Mouse (Mus musculus) Patski (cell line): ENCODE measurements at regions not wholly inside any gene's neighbourhood (a gene's known extent, or its start where the extent isn't known, plus 50 kb on each side); places are given as distances from the start of the nearest gene placed in this dataset.

Source experiments
- ATAC-seq: fragments of 100-300 bp; one replicate; pipeline ENCODE4 v1.8.0; 2021
- CTCF ChIA-PET: fragments of 350-600 bp; sonication (Branson Sonifier 250); formaldehyde crosslinking; loops from one replicate; lab custom pipeline; 2022; ENCODE audit warnings: inconsistent platforms; lab: Charles Lee
- POLR2A ChIA-PET: fragments of 350-600 bp; sonication (Branson Sonifier 250); formaldehyde crosslinking; loops from one replicate; lab custom pipeline; 2022; ENCODE audit warnings: antibody characterized with exemption, inconsistent platforms; lab: Charles Lee
- DNase-seq: peaks from one replicate; pipeline ENCODE4 v3.0.0-alpha.2; 2011; ENCODE audit warnings: low read depth, low spot score
- H3K27me3 ChIP-seq: fragments of 371-371 bp; one replicate; pipeline ENCODE4 v1.5.1; 2021
- CTCF ChIP-seq: fragments of 100-300 bp; IDR thresholded peaks from one replicate; pipeline ENCODE4 v1.5.1; 2021
- in situ Hi-C: fragments of 300-500 bp; cut with MboI; formaldehyde crosslinking; loops from 3 replicates; pipeline ENCODE4 v1.11.1; 2018; ENCODE audit warnings: low pct_unique_long_range_greater_than_20kb, mixed read lengths

DNA sequence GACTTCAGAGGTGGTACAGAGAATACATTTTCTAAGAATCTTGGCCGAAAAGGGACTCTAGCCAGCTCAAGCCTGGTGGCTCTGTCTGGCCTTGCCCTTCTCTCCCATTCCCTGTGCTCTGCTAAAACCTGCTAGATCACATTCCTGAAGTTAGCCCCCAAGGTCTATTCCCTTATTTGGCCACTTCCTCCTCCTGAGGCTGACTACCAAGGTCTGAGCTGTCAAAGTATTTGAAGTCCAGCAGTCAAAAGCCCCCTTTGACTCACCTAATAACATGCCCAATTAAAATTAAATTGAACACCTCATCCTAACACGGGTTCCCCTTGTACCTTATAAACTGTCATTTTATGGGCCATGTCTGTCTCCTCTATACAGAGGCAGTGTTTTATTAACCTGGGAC, 61.1 kb upstream of the Fam3c start:
- no peaks in the 10 kb centered on the region for H3K27me3 ChIP-seq
- ChIA-PET POLR2A (no interaction called here), CTCF (no interaction called here)
- DNase-seq (no peak), ATAC-seq (no peak)
- in situ Hi-C loops, result no loop called here
- no peak for TF ChIP-seq CTCF

- DNase-seq (no peak), ATAC-seq (no peak)
- no peak for TF ChIP-seq CTCF
- in situ Hi-C loops, result no loop called here
- CTCF ChIA-PET, result interaction anchor here (1.0 kb wide), 1 partner anchor 14 kb away, joined by 3 read pairs; no protein-coding TSS in a partner anchor
- POLR2A ChIA-PET, result no interaction called here
- H3K27me3 ChIP-seq, result no peaks in the 10 kb centered on the region
Measured at GRCm38 (mm10) chr6:22411796-22412195, 55.8 kb upstream of the Fam3c start.

DNA sequence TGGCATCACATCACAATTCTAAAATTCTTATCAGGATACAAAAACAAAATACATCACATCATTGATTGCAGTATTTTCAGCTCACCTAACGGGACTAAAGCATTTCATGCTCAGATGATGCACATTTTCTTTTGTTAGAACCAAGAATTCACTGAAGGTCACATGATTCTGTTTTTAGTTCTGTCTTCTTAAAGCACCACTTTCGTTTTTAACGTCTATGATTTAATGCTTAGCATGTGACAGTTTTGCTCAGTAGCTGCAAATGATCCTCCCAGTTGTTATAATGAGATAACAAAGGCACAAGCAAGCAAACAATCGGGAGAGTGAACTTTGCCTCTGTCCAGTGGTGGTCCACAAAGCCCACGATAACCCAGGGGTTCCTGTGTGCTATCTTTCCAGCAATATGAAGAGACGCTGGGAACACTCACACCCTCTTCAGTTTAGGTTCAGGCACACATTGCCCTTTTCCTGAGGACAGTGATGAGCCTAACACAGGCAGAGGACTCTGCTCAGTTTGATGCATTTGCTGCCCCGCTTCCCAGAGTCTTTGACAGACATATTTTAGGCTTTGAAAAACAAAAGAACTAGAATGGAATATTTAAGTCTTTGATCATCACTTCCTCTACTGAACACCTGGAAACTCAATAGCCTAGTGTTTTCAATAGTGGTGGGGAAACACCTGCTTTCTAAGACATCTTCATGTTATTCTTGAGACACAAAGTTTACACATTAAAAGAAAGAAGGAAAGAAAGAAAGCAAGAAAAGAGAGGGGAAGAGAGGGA, 53.0 kb upstream of the Fam3c start:
- in situ Hi-C loops, result no loop called here
- POLR2A ChIA-PET, result no interaction called here
- no peak for TF ChIP-seq CTCF
- no peak for DNase-seq
- H3K27me3 ChIP-seq, result no peaks in the 10 kb centered on the region
- CTCF ChIA-PET, result no interaction called here
- ATAC-seq, result no peak
